Mouse (Mus musculus) right cerebral cortex, postnatal 4 days (tissue): Measurements from ENCODE around the gene Cdca7l.
A peak's percentile ranks its signal among the peaks of the same experiment; 100 is the strongest.
"Not testable (repeated sequence)": the region's sequence is repeated elsewhere in the genome, so short reads cannot be mapped to it uniquely, and the experiment has no call there.

Experiments used
- DNase-seq: peaks from one replicate; pipeline ENCODE4 v3.0.0-alpha.2; 2022

The Cdca7l gene

DNA sequence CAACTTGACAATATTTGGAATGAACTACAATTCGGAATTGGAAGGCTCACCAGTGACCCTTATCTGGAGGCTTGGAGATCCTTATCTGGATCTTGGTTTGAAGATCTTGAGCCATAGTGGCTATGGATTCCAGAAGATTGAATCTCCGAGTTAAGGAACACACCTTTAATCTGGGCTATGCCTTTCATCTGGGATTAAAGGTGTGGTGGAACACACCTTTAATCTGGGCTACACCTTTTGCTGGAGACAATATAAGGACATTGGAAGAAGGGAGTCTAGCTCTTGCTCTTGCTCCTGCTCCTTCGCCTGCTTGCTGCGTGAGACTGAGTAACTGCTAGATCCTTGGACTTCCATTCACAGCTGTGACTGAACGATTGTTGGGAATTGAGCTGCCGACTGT, at the start of gene Cdca7l:
Gene Cdca7l, plus strand, starts transcription at position 301 of the 400 bp plus-strand sequence.
- DNase-seq = not testable (repeated sequence)

DNA sequence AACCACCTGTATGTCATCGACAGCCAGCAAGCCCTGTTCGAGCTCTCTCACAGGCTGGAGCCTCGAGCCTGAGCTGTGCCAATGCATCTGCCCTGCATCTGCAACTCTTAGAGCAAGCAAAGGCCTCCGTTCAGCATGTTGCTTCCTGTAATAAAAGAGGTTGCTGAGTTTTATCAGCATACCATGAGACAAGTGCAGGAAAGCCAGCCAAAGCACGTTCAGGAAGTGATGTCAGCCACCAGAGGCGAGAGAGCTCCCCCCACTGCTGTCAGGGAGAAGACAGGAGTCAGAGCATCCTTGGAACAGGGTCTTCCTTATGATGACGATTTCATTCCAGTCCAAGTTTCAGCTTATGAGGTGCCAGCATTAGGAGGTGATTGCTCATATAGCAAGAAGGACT, 48.1 kb upstream of the Cdca7l start:
- no peak for DNase-seq

- no peak for DNase-seq
These were observed 43.7 kb upstream of the Cdca7l start for GRCm38 (mm10) chr12:117760373-117760772.

DNA sequence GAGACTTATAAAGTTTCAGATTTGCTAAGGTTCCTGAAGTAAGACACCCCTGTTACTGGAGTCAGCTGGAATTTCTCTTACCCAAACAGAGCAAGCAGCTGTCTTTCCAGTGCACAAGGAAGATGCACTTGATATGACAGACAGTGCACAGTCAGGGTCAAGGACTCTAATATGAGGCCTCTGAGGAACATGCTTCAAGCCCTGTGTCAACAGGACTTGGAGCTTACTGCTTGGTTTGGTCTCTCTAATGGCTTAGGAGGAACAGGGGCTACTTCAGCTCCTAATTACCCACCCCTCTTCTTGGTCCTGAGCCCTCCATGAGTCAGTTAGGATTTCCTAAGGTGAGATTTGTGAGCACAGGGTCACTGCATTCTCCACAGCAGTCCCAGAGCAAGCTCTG, 43.2 kb upstream of the Cdca7l start:
- no peak for DNase-seq

- peak; percentile 35 for DNase-seq
These were observed 42.4 kb upstream of the Cdca7l start for GRCm38 (mm10) chr12:117761698-117762097.

DNA sequence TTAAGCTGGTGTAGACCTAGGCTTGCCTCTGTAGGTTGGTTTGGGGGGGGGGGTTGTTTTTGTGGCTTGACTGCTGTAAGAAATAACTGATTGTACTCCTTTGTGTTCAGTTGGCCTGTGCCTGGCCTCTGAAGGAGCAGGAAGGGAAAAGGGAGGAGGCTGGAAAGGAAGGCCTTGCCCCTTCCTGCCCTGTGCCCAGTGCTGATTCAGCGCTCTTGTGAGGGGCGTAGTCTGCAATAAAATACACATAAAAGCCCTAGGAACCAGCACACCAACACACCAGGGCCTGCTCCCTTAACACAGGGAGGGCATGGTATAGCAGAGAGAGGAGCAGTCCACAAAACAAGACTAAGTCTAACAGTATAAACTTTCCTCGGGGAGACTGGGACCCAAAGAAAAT, 40.8 kb upstream of the Cdca7l start:
- DNase-seq = no peak

- DNase-seq = peak; percentile 68
These were observed 39.2 kb upstream of the Cdca7l start for GRCm38 (mm10) chr12:117764839-117765238.

DNA sequence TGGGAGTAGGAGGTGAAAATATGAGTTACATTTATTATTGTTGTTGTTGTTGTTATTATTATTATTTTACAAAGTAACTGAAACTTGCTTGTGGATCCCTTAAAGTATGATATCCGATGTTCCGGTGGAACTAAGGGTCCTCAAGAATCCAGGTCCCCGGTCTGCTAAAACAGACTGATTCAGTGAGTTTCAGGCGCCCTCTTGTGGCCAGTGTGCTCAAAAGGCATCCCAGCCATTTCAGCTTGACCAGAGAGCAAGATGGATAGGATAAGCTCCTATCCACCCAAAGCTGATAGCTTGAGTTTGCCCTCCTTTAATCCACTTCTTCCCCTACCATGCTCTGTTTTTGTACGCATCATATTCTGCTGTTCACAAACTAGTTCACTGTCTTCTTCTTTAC, 35.0 kb upstream of the Cdca7l start:
- DNase-seq = peak; percentile 91

GRCm38 (mm10) chr12:117770211-117770610, 33.9 kb upstream of the Cdca7l start:
- no peak for DNase-seq

- DNase-seq = no peak
These were observed 32.9 kb upstream of the Cdca7l start for GRCm38 (mm10) chr12:117771156-117771555.

GRCm38 (mm10) chr12:117772638-117773037, 31.5 kb upstream of the Cdca7l start:
- DNase-seq = peak; percentile 84

DNA sequence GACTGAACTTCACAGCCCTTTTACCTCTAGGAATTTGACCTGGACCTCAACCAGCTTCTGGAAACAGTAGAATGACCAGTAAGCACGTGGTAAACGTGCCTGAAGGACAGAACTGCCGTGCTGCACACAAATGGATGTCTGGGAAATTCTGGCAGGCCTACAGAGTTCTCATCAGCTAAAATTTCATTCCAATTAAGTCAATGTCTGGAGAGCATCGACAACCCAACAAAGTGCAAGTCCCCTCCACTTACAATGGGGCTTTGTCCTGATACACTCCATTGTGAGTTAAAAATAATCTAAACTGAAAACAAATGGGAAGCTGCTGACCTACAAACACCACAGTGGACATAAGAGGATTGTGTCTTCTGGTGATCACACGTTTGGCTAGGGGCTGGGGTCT, 27.2 kb upstream of the Cdca7l start:
- DNase-seq = no peak

GRCm38 (mm10) chr12:117781360-117781759, 22.7 kb upstream of the Cdca7l start:
- DNase-seq = no peak

GRCm38 (mm10) chr12:117783426-117783825, 20.7 kb upstream of the Cdca7l start:
- no peak for DNase-seq

DNA sequence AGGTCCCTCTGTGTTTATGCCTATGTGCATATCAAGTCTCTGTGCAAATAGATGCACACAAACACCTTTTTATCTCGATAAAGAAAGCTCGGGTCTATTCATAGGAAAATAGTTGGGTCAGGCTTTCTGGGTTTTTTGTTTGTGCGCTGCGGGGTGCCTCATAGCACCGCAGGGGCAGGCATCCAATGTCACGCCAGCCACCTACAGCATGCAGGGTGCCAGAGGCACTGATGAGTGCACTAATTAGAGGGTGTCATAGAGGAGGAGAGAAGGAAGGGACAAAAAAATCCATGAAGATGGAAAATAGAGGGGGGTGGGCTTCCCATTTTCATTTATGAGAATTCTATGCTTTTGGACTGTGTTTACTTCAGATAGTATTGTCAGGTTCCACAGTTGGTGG, 17.5 kb upstream of the Cdca7l start:
- no peak for DNase-seq

DNA sequence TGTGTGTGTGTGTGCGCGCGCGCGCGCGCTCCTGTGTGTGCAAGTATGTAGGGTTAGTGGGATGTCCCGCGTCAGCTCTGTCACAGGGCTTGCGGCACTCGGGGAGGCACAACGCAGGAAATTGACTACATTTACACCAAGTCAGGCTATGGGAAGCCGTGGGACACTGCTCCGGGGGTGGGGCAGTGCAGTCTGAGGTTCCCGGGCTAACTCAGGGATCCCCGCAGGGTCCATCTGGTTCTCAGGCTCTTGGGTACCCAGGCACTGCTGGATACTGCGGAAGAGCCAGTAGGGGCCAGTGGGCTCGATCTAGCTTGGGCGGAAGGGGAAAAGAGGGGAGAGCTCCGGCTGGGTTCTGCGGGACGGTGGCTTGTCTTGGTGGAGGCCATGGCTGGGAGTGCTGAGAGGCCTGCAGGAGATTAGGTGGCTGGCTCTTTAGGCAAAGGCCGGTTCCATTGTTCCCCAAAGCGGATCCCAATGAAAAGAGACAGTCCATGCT, 15.5 kb upstream of the Cdca7l start:
- DNase-seq = no peak

- DNase-seq = no peak
These were observed 15.1 kb upstream of the Cdca7l start for GRCm38 (mm10) chr12:117789017-117789416.

DNA sequence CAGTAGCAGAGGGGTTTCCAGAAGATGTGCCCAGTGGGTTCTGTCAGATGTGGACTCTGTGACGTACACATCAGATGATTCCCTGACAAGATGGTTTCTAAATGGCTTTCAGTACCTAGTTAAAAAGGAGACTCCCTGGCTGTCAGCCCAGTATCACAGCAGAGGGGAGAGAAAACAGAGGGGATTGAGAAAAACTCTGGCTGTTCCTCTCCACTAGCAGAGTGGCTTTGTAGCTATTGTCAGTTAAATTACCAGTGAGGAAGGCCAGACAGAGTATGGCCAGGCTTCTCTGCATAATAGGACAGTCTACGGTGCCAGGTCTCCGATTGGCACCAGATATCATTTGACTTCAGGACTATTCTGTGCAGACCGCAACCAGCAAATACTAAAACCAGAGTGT, 8.8 kb upstream of the Cdca7l start:
- no peak for DNase-seq

DNA sequence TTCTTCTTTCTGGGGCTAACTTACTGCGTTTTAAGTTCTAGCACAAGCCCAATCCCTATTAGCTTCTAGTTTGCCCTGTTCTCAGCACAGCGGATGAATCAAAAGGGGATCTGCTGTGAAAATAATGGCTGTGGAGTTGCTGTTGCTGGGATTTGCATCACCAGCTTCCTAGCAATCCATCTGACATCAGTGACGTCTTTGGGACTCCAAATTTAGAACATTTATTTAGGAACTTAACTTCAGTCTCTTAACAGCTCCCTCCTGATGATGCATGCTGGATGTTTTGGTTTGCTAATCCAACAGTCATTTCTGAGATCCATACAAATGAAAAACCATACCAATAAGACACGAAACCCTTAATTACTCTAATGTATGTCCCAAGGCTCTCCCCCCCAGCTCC, 1.5 kb downstream of the Cdca7l start:
- DNase-seq = no peak

GRCm38 (mm10) chr12:117806007-117806451, 1.9 kb downstream of the Cdca7l start:
- no peak for DNase-seq

DNA sequence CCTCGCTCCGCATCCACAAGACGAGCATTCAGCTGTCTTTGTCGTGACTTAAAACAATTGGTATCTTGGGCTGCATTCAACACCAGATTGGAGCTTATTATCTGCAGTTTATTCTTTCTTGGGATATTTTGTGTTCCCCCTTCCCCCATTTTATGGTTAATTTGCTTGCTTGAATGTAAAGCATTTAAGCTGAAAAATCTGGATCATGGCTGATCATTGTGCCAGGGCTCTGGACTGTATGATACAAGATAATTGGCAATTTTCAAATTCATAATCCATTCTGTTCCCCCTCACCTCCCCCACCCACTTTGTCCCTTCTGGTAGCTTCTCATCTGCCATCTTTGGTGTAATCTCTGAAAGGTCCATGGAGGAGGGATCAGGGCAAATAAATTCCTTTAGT, 2.4 kb downstream of the Cdca7l start:
- DNase-seq = no peak

- no peak for DNase-seq
These were observed 3.5 kb downstream of the Cdca7l start for GRCm38 (mm10) chr12:117807637-117808036.

- DNase-seq = no peak
These were observed 4.6 kb downstream of the Cdca7l start for GRCm38 (mm10) chr12:117808355-117809326.

DNA sequence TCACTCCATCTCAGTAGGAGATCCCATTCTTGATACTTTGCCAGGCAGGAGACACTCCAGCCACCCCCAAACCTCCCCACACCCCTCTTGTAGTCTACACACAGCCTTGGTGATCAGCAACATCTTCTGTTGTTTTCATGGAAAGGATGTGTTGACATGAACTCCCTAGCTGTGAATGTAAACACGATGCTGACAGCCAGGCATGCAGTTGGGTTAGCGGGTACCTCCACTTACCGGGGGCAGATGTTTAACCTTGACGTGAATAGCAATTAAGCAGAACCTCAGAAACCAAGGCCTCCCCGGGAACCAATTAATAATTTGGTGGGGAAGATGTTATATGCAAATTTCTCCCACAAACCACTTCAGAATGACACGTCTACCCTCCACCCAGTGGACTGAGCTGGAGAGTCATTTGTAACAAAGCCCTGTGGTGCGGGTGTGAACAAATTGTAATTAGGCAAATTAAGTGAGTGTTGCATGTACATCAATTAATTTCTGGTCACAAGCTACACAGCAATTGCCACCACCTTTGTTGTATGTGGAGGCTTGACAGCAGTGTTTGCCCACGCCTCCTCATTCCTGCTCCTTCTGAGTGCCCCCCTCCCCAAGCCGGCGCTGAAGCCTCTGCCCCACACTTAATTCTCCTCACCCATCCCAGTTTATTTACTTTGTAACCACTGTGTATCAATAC, 5.4 kb downstream of the Cdca7l start:
- no peak for DNase-seq
